Mouse (Mus musculus) left cerebral cortex, postnatal 14 days (tissue): Measurements from ENCODE around the gene Gm3106. TPM values are rescaled to one million over a fixed set of nuclear protein-coding genes. Genes with fewer than 3 reads are reported as not detected.
"Not testable (repeated sequence)": the region's sequence is repeated elsewhere in the genome, so short reads cannot be mapped to it uniquely, and the experiment has no call there.

Experiments used
- DNase-seq, 2 experiments: peaks; one replicate each; pipeline ENCODE4 v3.0.0; 2021 to 2022; ENCODE audit warnings: low spot score in 2 of 2, mixed read lengths in 1 of 2
- intact Hi-C: fragments of 180-260 bp; cut with DNase I; formaldehyde crosslinking; loops from one replicate; pipeline ENCODE4 v1.15.1; 2025
- long read RNA-seq, 2 experiments: library from polyadenylated mRNA; stranded (forward); transcript quantifications; one replicate each; pipeline ENCODE4 v2.0.0; 2021
- total RNA-seq, 2 experiments: library from RNA; stranded (reverse); gene quantifications; 2 replicates each; pipeline ENCODE4 v1.2.3; 2021

Gene Gm3106
- not detected for total RNA-seq
- long read RNA-seq, experiment 1: 0 reads
- long read RNA-seq, experiment 2: 0 reads

DNA sequence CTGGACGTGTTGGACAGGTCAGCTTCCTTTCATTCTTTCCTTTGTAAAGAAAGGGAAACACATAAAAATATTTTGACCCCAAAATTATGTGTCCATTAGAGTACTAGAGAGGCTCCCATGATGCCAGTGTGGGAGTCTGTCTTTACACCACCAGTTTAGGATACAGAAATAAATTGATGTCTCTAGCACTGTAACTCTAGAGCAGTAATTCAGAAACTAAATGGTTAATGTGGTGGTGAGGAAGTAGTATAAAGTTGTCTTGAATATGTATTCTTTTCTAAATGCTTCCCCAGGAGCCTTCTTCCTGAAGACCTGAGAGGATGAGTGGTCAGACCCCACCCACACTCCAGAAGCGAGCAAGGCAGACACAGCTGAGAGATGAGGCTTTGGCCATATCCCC is at the start of gene Gm3106:
Gene Gm3106 (plus strand): TSS at position 301 of the 400 bp plus-strand sequence.
- intact Hi-C loops, DNase-seq: not testable (repeated sequence)

Other genes starting within 250 kb of the Gm3106 start
- not detected for gene BC061212, start 147.5 kb upstream of the Gm3106 start, total RNA-seq
- gene Gm6351, start 141.6 kb upstream of the Gm3106 start, total RNA-seq: not detected
- not detected for gene A430089I19Rik, start 88.8 kb downstream of the Gm3106 start, total RNA-seq
- gene Gm6502, start 96.4 kb downstream of the Gm3106 start, total RNA-seq: not detected
- not detected for gene AA792892, start 121.7 kb downstream of the Gm3106 start, total RNA-seq
- gene Gm7682, start 227.8 kb downstream of the Gm3106 start, total RNA-seq: not detected